Mouse (Mus musculus) liver, adult 2 months (tissue): ENCODE data around the gene Mgat5b. TPM values are rescaled to one million over a fixed set of nuclear protein-coding genes. Genes with fewer than 3 reads are reported as not detected.

ENCODE experiments used
- DNase-seq: peaks from one replicate; pipeline ENCODE4 v3.0.0-alpha.2; 2011; ENCODE audit warnings: low read depth, low spot score; ENCODE audit errors: extremely low read depth
- H3K27ac ChIP-seq: fragments of 200-500 bp; replicated peaks from 2 replicates; pipeline ENCODE4 v1.5.1; 2012; ENCODE audit warnings: low read depth, mild to moderate bottlenecking, control low read depth, inconsistent platforms, low read length; ENCODE audit not compliant: insufficient read depth
- H3K27me3 ChIP-seq: fragments of 200-500 bp; 2 replicates; pipeline ENCODE4 v1.6.1; 2012; ENCODE audit warnings: mild to moderate bottlenecking, moderate library complexity, low read length, inconsistent platforms; ENCODE audit not compliant: control insufficient read depth, insufficient read depth
- H3K36me3 ChIP-seq: fragments of 200-500 bp; 2 replicates; pipeline ENCODE4 v1.6.1; 2012; ENCODE audit warnings: low read length, inconsistent platforms; ENCODE audit not compliant: control insufficient read depth, insufficient read depth
- H3K4me1 ChIP-seq: fragments of 200-500 bp; 2 replicates; pipeline ENCODE4 v1.6.1; 2011; ENCODE audit warnings: low read length; ENCODE audit not compliant: control insufficient read depth, insufficient read depth
- H3K4me3 ChIP-seq: fragments of 200-500 bp; 2 replicates; pipeline ENCODE4 v1.5.1; 2011; ENCODE audit warnings: low read depth, mild to moderate bottlenecking, control low read depth, low read length, moderate library complexity; ENCODE audit not compliant: insufficient read depth
- H3K79me2 ChIP-seq: fragments of 200-500 bp; 2 replicates; pipeline ENCODE4 v1.6.1; 2012; ENCODE audit warnings: inconsistent platforms, mild to moderate bottlenecking, low read length, moderate library complexity; ENCODE audit not compliant: control insufficient read depth, insufficient read depth
- H3K9ac ChIP-seq: fragments of 200-500 bp; 2 replicates; pipeline ENCODE4 v1.6.1; 2012; ENCODE audit warnings: low read depth, mild to moderate bottlenecking, control low read depth, inconsistent platforms, low read length
- CTCF ChIP-seq: fragments of 200-500 bp; IDR thresholded peaks from 2 replicates; pipeline ENCODE4 v1.5.1; 2011; ENCODE audit warnings: low read depth, low read length, control low read depth
- POLR2A ChIP-seq: fragments of 200-500 bp; IDR thresholded peaks from 2 replicates; pipeline ENCODE4 v1.6.1; 2011; ENCODE audit warnings: low read length, control low read depth; ENCODE audit not compliant: insufficient read depth; ENCODE audit errors: extremely low read depth
- WGBS: fragments of 180-500 bp; shearing (Covaris S2); methylation state at CpG from one replicate; pipeline ENCODE4 v1.1.7; 2018; 5-methylcytosine and 5-hydroxymethylcytosine counted together
- polyA plus RNA-seq: library from polyadenylated mRNA; depleted of rRNA; stranded (reverse); fragments of >200 nt; gene quantifications from 2 replicates; pipeline ENCODE4 v1.2.3, GENCODE M21; 2012
- total RNA-seq: library from RNA; depleted of rRNA; stranded (reverse); fragments of >200 nt; gene quantifications from 2 replicates; pipeline ENCODE4 v1.2.3, GENCODE M21; 2014

Mgat5b gene
- total and polyA plus RNA-seq, 2 experiments = not detected

- TF ChIP-seq CTCF = no peak
- TF ChIP-seq POLR2A = no peak
- WGBS = 64% methylated on average over 2 of the region's 2 CpGs
- Histone ChIP-seq H3K27me3 (no peaks in the 10 kb centered on the region), H3K27ac (no peak overlapping the region), H3K36me3 (no peaks in the 10 kb centered on the region), H3K4me1 (no peaks in the 10 kb centered on the region), H3K9ac (no peak overlapping the region), H3K4me3 (no peak overlapping the region), H3K79me2 (no peaks in the 10 kb centered on the region)
- no peak for DNase-seq
Measured at GRCm38 (mm10) chr11:116965961-116966360, 47.3 kb downstream of the Mgat5b start.

GRCm38 (mm10) chr11:116968586-116968985, 49.9 kb downstream of the Mgat5b start:
- no peaks in the 10 kb centered on the region for H3K79me2 ChIP-seq
- peaks cover 2% of the 10 kb centered on the region; the same call in 1 of the 2 replicates for H3K27me3 ChIP-seq
- no peak overlapping the region for H3K9ac ChIP-seq
- WGBS = 75% methylated on average over 9 of the region's 9 CpGs
- no peak for DNase-seq
- H3K36me3 ChIP-seq = no peaks in the 10 kb centered on the region
- no peak for TF ChIP-seq CTCF
- TF ChIP-seq POLR2A = no peak
- H3K4me3 ChIP-seq = no peak overlapping the region
- no peak overlapping the region for H3K27ac ChIP-seq
- H3K4me1 ChIP-seq = no peaks in the 10 kb centered on the region

GRCm38 (mm10) chr11:116969498-116969897, 50.8 kb downstream of the Mgat5b start:
- H3K79me2 ChIP-seq = no peaks in the 10 kb centered on the region
- no peak overlapping the region for H3K9ac ChIP-seq
- no peak overlapping the region for H3K4me3 ChIP-seq
- no peak for DNase-seq
- 74% methylated on average over 11 of the region's 11 CpGs for WGBS
- TF ChIP-seq POLR2A (no peak), CTCF (no peak)
- H3K36me3 ChIP-seq = no peaks in the 10 kb centered on the region
- no peak overlapping the region for H3K27ac ChIP-seq
- peaks cover 3% of the 10 kb centered on the region; the same call in 1 of the 2 replicates for H3K27me3 ChIP-seq
- no peaks in the 10 kb centered on the region for H3K4me1 ChIP-seq

GRCm38 (mm10) chr11:116970847-116971246, 52.2 kb downstream of the Mgat5b start:
- Histone ChIP-seq H3K36me3 (no peaks in the 10 kb centered on the region), H3K27ac (no peak overlapping the region), H3K79me2 (no peaks in the 10 kb centered on the region), H3K4me1 (no peaks in the 10 kb centered on the region), H3K9ac (no peak overlapping the region), H3K4me3 (no peak overlapping the region), H3K27me3 (peaks cover 3% of the 10 kb centered on the region; the same call in 1 of the 2 replicates)
- DNase-seq = no peak
- TF ChIP-seq CTCF = no peak
- 81% methylated on average over 4 of the region's 4 CpGs for WGBS

- no peaks in the 10 kb centered on the region for H3K79me2 ChIP-seq
- no peaks in the 10 kb centered on the region for H3K4me1 ChIP-seq
- H3K4me3 ChIP-seq = no peak overlapping the region
- H3K9ac ChIP-seq = no peak overlapping the region
- no peak overlapping the region for H3K27ac ChIP-seq
- WGBS = 53% methylated on average over 4 of the region's 4 CpGs
- no peaks in the 10 kb centered on the region for H3K36me3 ChIP-seq
- no peak for TF ChIP-seq POLR2A
- TF ChIP-seq CTCF = no peak
- no peak for DNase-seq
- H3K27me3 ChIP-seq = peaks cover 3% of the 10 kb centered on the region; the same call in 1 of the 2 replicates
Measured at GRCm38 (mm10) chr11:116972828-116973227, 54.2 kb downstream of the Mgat5b start.

- WGBS = 94% methylated on average over 9 of the region's 9 CpGs
- DNase-seq = no peak
- Histone ChIP-seq H3K27ac (no peak overlapping the region), H3K27me3 (peaks cover 3% of the 10 kb centered on the region; the same call in 1 of the 2 replicates), H3K36me3 (no peaks in the 10 kb centered on the region), H3K79me2 (no peaks in the 10 kb centered on the region), H3K9ac (no peak overlapping the region), H3K4me1 (no peaks in the 10 kb centered on the region), H3K4me3 (no peak overlapping the region)
- TF ChIP-seq POLR2A = no peak
- TF ChIP-seq CTCF = no peak
Measured at GRCm38 (mm10) chr11:116973508-116973907, 54.8 kb downstream of the Mgat5b start.
